Mouse (Mus musculus): ENCODE data around the gene Gdf3. TPM values are rescaled to one million over a fixed set of nuclear protein-coding genes. Genes with fewer than 3 reads are reported as not detected.
A peak's percentile ranks its signal among the peaks of the same experiment; 100 is the strongest.
"Not testable (repeated sequence)": the region's sequence is repeated elsewhere in the genome, so short reads cannot be mapped to it uniquely, and the experiment has no call there.

Gene Gdf3
- total RNA-seq, 2 experiments from 2014 or later: 0.51 TPM; not detected in 1

- ATAC-seq (replicated peaks; ENCODE audit: low FRiP score, poor library complexity, severe bottlenecking): no peak
Observed at GRCm38 (mm10) chr6:122607700-122608099, 2.2 kb downstream of the Gdf3 start.

GRCm38 (mm10) chr6:122606661-122607060 lies 3.2 kb downstream of the Gdf3 start:
- ATAC-seq (replicated peaks; ENCODE audit: low FRiP score, poor library complexity, severe bottlenecking): no peak

GRCm38 (mm10) chr6:122605483-122605882 lies 4.4 kb downstream of the Gdf3 start:
- 0 out of 2 replicates have a peak, but pooled peaks have one; percentile 45 for ATAC-seq (replicated peaks; ENCODE audit: low FRiP score, poor library complexity, severe bottlenecking)

GRCm38 (mm10) chr6:122604260-122604659 lies 5.6 kb downstream of the Gdf3 start:
- ATAC-seq (replicated peaks; ENCODE audit: low FRiP score, poor library complexity, severe bottlenecking): no peak

- ATAC-seq (replicated peaks; ENCODE audit: low FRiP score, poor library complexity, severe bottlenecking): no peak
Observed at GRCm38 (mm10) chr6:122602992-122603322, 6.9 kb downstream of the Gdf3 start.

- ATAC-seq (replicated peaks; ENCODE audit: low FRiP score, poor library complexity, severe bottlenecking): peak; percentile 94
Observed at GRCm38 (mm10) chr6:122602242-122602991, 7.5 kb downstream of the Gdf3 start, which contains the start of gene Apobec1. Gene Apobec1, minus strand, starts transcription at chr6:122602444.

GRCm38 (mm10) chr6:122601615-122602014 lies 8.3 kb downstream of the Gdf3 start:
- ATAC-seq (replicated peaks; ENCODE audit: low FRiP score, poor library complexity, severe bottlenecking): no peak

- no peak for ATAC-seq (replicated peaks; ENCODE audit: low FRiP score, poor library complexity, severe bottlenecking)
Observed at GRCm38 (mm10) chr6:122601031-122601430, 8.9 kb downstream of the Gdf3 start.

GRCm38 (mm10) chr6:122600066-122600646 lies 9.7 kb downstream of the Gdf3 start:
- ATAC-seq (replicated peaks; ENCODE audit: low FRiP score, poor library complexity, severe bottlenecking): no peak

GRCm38 (mm10) chr6:122599054-122599737 lies 10.7 kb downstream of the Gdf3 start:
- no peak for ATAC-seq (replicated peaks; ENCODE audit: low FRiP score, poor library complexity, severe bottlenecking)

GRCm38 (mm10) chr6:122598436-122598835 lies 11.5 kb downstream of the Gdf3 start:
- ATAC-seq (replicated peaks; ENCODE audit: low FRiP score, poor library complexity, severe bottlenecking): no peak

GRCm38 (mm10) chr6:122598014-122598413 lies 11.9 kb downstream of the Gdf3 start:
- no peak for ATAC-seq (replicated peaks; ENCODE audit: low FRiP score, poor library complexity, severe bottlenecking)

- ATAC-seq (replicated peaks; ENCODE audit: low FRiP score, poor library complexity, severe bottlenecking): no peak
Observed at GRCm38 (mm10) chr6:122596608-122597007, 13.3 kb downstream of the Gdf3 start.

GRCm38 (mm10) chr6:122595637-122596036 lies 14.2 kb downstream of the Gdf3 start:
- no peak for ATAC-seq (replicated peaks; ENCODE audit: low FRiP score, poor library complexity, severe bottlenecking)

- ATAC-seq (replicated peaks; ENCODE audit: low FRiP score, poor library complexity, severe bottlenecking): no peak
Observed at GRCm38 (mm10) chr6:122592905-122593304, 17.0 kb downstream of the Gdf3 start.

GRCm38 (mm10) chr6:122591027-122591758 lies 18.7 kb downstream of the Gdf3 start:
- ATAC-seq (replicated peaks; ENCODE audit: low FRiP score, poor library complexity, severe bottlenecking): no peak

- no peak for ATAC-seq (replicated peaks; ENCODE audit: low FRiP score, poor library complexity, severe bottlenecking)
Observed at GRCm38 (mm10) chr6:122579086-122579485, 30.8 kb downstream of the Gdf3 start.

GRCm38 (mm10) chr6:122577030-122577429 lies 32.9 kb downstream of the Gdf3 start:
- peak; percentile 62; the same call in 1 of the 2 replicates for ATAC-seq (replicated peaks; ENCODE audit: low FRiP score, poor library complexity, severe bottlenecking)

GRCm38 (mm10) chr6:122575037-122575436 lies 34.9 kb downstream of the Gdf3 start:
- ATAC-seq (replicated peaks; ENCODE audit: low FRiP score, poor library complexity, severe bottlenecking): not testable (repeated sequence)

- ATAC-seq (replicated peaks; ENCODE audit: low FRiP score, poor library complexity, severe bottlenecking): no peak
Observed at GRCm38 (mm10) chr6:122571617-122571959, 38.3 kb downstream of the Gdf3 start.
